Mouse (Mus musculus): ENCODE measurements at regions not wholly inside any gene's neighbourhood (a gene's known extent, or its start where the extent isn't known, plus 50 kb on each side); places are given as distances from the start of the nearest gene placed in this dataset.

GRCm38 (mm10) chr1:76897431-76897830, 617.5 kb downstream of the Epha4 start:
- dilution Hi-C loops (cut with MboI; ENCODE audit: extremely low pct_ligation_motif_present, extremely low pct_unique_long_range_greater_than_20kb, low sequenced_read_pairs): no loop called here

GRCm38 (mm10) chr1:76911472-76911871, 603.4 kb downstream of the Epha4 start:
- TF ChIP-seq UBTF (IDR thresholded peaks at IDR 0.05; ENCODE audit: low read depth, low read length): no peak
- no peak for TF ChIP-seq CTCF (conservative IDR thresholded peaks at IDR 0.05 in 1 of 2, IDR thresholded peaks at IDR 0.05 in 1 of 2; ENCODE audit: low read depth in 2 of 2, low read length in 2 of 2)
- TF ChIP-seq BHLHE40 (IDR thresholded peaks at IDR 0.05; ENCODE audit: low read depth, low read length): no peak
- TF ChIP-seq NRF1 (IDR thresholded peaks at IDR 0.05; ENCODE audit: low read depth, low read length): no peak
- TF ChIP-seq MAZ (IDR thresholded peaks at IDR 0.05; ENCODE audit: low read depth, low read length): no peak
- no peak for TF ChIP-seq MXI1 (IDR thresholded peaks at IDR 0.05; ENCODE audit: low read depth, low read length)
- TF ChIP-seq EP300 (IDR thresholded peaks at IDR 0.05; ENCODE audit: low read length): no peak
- no peak for TF ChIP-seq E2F4 (IDR thresholded peaks at IDR 0.05; ENCODE audit: insufficient replicate concordance, low read depth, low read length)
- TF ChIP-seq POLR2A (IDR thresholded peaks at IDR 0.05; ENCODE audit: low read depth, low read length): no peak
- no peak for TF ChIP-seq SIN3A (IDR thresholded peaks at IDR 0.05; ENCODE audit: low read length)
- TF ChIP-seq TCF12 (IDR thresholded peaks at IDR 0.05; ENCODE audit: low read depth, low read length): no peak
- Histone ChIP-seq H3K36me3 (replicated peaks in 1 of 2; ENCODE audit: control insufficient read depth in 1 of 2, insufficient read depth in 1 of 2, low read length in 1 of 2) (no peaks in the 10 kb centered on the region), H3K9me3 (replicated peaks; ENCODE audit: low read length) (no peaks in the 10 kb centered on the region), H3K79me2 (replicated peaks; ENCODE audit: control insufficient read depth, extremely low read depth, insufficient read depth, poor library complexity, severe bottlenecking) (no peaks in the 10 kb centered on the region), H3K4me1 (ENCODE audit: control insufficient read depth in 1 of 2, insufficient read depth in 2 of 2) (peaks cover 0 to 5% of the 10 kb centered on the region in 2 experiments; a peak in 1 of 4 replicates), H3K4me2 (ENCODE audit: insufficient read depth, low read depth, poor library complexity, severe bottlenecking) (no peak overlapping the region), H3K27ac (ENCODE audit: insufficient read depth, low read depth) (no peak overlapping the region), H3K4me3 (replicated peaks in 1 of 3; ENCODE audit: low read depth in 2 of 3, low read length in 2 of 3, poor library complexity in 1 of 3) (no peak overlapping the region), H3K9ac (ENCODE audit: insufficient read depth, low read depth) (no peak overlapping the region), H3K27me3 (replicated peaks) (no peaks in the 10 kb centered on the region)
- dilution Hi-C loops (cut with MboI; ENCODE audit: extremely low pct_ligation_motif_present, extremely low pct_unique_long_range_greater_than_20kb, low sequenced_read_pairs): no loop called here
- DNase-seq (ENCODE audit: extremely low read depth): no peak
- in situ Hi-C loops (cut with MboI; ENCODE audit: low pct_ligation_motif_present, low pct_unique_long_range_greater_than_20kb, low sequenced_read_pairs): no loop called here

More at GRCm38 (mm10) chr1:76897431-76897830, 617.5 kb downstream of the Epha4 start:
- Histone ChIP-seq H3K27me3 (replicated peaks) (no peaks in the 10 kb centered on the region), H3K9me3 (replicated peaks; ENCODE audit: low read length) (no peaks in the 10 kb centered on the region), H3K9ac (ENCODE audit: insufficient read depth, low read depth) (no peak overlapping the region), H3K79me2 (replicated peaks; ENCODE audit: control insufficient read depth, extremely low read depth, insufficient read depth, poor library complexity, severe bottlenecking) (no peaks in the 10 kb centered on the region), H3K4me3 (replicated peaks in 1 of 3; ENCODE audit: low read depth in 2 of 3, low read length in 2 of 3, poor library complexity in 1 of 3) (no peak overlapping the region), H3K36me3 (replicated peaks in 1 of 2; ENCODE audit: control insufficient read depth in 1 of 2, insufficient read depth in 1 of 2, low read length in 1 of 2) (no peaks in the 10 kb centered on the region), H3K4me1 (ENCODE audit: control insufficient read depth in 1 of 2, insufficient read depth in 2 of 2) (no peaks in the 10 kb centered on the region), H3K27ac (ENCODE audit: insufficient read depth, low read depth) (no peak overlapping the region), H3K4me2 (ENCODE audit: insufficient read depth, low read depth, poor library complexity, severe bottlenecking) (no peak overlapping the region)
- DNase-seq (ENCODE audit: extremely low read depth): no peak
- TF ChIP-seq EP300 (IDR thresholded peaks at IDR 0.05; ENCODE audit: low read length) (no peak), ZC3H11A (IDR thresholded peaks at IDR 0.05; ENCODE audit: low read depth, low read length) (no peak), BHLHE40 (IDR thresholded peaks at IDR 0.05; ENCODE audit: low read depth, low read length) (no peak), RCOR1 (conservative IDR thresholded peaks at IDR 0.05; ENCODE audit: low read depth, low read length) (no peak), ETS1 (conservative IDR thresholded peaks at IDR 0.05; ENCODE audit: low read depth, low read length) (no peak), JUND (conservative IDR thresholded peaks at IDR 0.05; ENCODE audit: low read depth, low read length) (no peak), SMC3 (IDR thresholded peaks at IDR 0.05; ENCODE audit: low read depth, low read length) (no peak), MAFK (IDR thresholded peaks at IDR 0.05; ENCODE audit: insufficient replicate concordance, low read length) (no peak), MYC (IDR thresholded peaks at IDR 0.05; ENCODE audit: low read depth, low read length) (no peak), NELFE (IDR thresholded peaks at IDR 0.05; ENCODE audit: low read depth, low read length) (no peak), IRF4 (IDR thresholded peaks at IDR 0.05; ENCODE audit: low read depth, low read length) (no peak), TBP (conservative IDR thresholded peaks at IDR 0.05; ENCODE audit: low read depth, low read length) (no peak), MAX (IDR thresholded peaks at IDR 0.05; ENCODE audit: low read length) (no peak)
- in situ Hi-C loops (cut with MboI; ENCODE audit: low pct_ligation_motif_present, low pct_unique_long_range_greater_than_20kb, low sequenced_read_pairs): no loop called here

Measured in CH12.LX (cell line).